Mouse (Mus musculus): ENCODE measurements at regions not wholly inside any gene's neighbourhood (a gene's known extent, or its start where the extent isn't known, plus 50 kb on each side); places are given as distances from the start of the nearest gene placed in this dataset.
"Not testable (repeated sequence)": the region's sequence is repeated elsewhere in the genome, so short reads cannot be mapped to it uniquely, and the experiment has no call there.

DNA sequence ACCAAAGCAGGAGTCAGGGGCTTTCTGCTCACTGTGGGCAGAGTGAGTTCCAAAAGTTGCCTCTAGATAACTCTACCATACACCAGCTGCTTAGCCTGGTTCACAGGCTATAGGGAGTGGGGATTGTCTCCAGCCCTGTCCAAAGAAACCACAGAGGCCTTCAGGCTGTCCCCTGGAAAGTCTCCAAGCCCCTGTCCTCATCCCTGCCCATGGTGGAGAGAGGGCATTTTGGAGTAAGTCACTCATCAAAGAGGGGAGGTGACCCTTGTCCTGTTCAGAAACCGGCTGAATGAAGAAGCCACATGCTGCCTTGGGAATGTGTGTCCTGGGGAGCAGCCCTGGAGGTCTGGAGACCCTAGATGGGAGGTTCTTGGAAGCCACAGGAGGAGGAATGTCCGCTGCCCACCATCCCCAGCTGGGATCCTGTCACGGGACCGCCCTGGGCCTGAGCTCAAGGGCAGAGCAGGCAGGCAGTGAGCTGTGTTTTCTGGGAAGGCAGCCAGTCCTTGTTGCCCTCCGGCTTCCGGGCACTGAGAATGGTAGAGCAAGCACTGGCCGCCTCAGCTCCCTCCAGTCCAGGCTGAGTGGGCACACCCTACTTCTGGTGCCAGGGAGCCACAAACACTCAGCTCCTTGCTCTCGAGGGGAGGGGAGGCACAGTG lies 78.4 kb downstream of the Cpn2 start:
- CTCF ChIA-PET: no interaction called here

DNA sequence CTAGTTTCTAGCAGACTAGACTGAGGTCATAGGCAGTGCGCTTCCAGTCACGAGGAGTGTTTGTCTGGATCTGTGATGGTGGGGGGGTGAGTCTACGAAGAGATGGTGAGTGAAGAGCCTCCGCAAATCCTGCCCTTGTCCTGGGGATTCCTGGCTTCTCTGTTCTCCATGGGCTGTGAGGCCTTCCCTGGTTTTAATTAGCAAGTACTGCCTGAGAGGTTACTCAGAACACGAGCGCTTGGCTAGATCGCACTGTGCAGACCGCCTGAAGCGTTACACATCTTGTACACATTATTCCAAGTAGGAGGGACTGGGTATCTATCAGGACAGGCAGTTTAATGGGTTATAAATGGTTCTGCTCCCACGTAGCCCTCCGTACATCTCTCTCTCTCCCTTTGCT lies 76.9 kb downstream of the Cpn2 start:
- CTCF ChIA-PET: interaction anchor here (0.6 to 0.7 kb wide), 3 partner anchors 111 to 127 kb away, joined by 3 to 8 read pairs (median 4); no protein-coding TSS in a partner anchor

- CTCF ChIA-PET: interaction anchor here (0.6 to 0.7 kb wide), 2 partner anchors 112 to 115 kb away, joined by 4 to 8 read pairs; no protein-coding TSS in a partner anchor
Observed at GRCm38 (mm10) chr16:30190935-30191514, 76.3 kb downstream of the Cpn2 start.

DNA sequence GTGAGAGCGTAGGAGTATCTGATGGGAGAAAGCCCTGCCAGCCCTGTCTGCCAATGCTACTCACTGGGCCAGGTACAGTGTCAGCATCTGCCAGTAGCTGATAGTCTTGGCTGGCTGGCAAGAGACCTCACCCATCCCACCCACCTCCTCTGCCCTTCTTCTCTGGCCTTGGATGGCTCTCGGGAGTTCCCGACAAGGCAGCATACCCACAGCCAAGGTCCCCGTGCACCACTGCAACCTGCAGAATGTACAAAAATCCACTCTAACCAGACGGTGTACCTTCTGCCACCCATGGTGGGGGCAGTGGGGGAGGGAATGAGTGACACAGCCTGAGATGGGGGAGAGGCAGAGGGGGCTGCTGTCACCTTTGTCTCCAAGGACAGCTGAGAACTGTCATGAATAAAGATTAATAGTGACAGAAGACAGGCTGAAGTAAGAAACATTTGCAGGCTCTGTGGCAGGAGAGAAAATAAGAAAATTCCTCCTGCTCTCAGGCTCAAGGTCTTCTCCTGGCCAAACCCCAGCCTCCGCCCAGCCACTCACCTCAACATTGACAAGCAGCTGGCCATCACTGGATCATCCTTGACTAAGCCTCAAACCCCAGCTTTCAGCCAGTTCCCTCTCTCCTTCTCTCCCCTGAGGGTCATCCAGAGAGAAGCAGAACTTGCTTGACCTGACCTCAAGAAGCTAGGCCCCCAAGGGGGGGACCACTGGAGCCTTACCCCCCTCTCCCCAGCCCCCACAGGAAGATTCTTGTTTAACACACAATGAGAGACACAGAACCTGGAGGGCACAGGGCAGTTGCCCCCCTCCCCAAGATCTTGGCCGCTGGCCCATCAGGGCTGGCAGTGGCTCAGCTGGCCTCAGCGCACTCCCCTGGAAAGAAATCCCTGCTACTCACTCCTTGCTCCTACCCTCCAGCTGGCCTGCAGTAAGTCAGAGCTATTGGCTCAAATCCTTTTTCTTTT lies 73.7 kb downstream of the Cpn2 start:
- CTCF ChIA-PET: no interaction called here

- CTCF ChIA-PET: no interaction called here
Observed at GRCm38 (mm10) chr16:30194836-30195235, 72.5 kb downstream of the Cpn2 start.

- CTCF ChIA-PET: not testable (repeated sequence)
Observed at GRCm38 (mm10) chr16:30195859-30196258, 71.4 kb downstream of the Cpn2 start.

DNA sequence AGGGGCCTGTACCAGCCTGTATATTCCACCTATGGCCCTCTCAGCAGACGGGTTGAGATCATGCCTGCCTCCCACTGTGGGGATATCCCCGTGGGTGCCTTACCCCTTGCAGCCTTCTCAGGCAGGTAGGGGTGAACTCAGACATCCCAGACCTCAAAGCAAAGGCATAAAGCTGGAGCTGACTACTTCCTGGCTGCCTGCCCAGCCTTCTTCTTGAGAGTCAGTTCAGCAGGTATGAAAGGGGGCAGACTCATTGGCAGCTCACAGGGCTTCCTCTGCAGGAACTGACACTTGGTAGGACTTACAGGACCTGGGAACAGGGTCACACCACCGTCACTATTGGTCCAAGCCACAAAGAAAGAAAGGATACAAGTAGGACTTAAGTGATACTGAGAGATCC lies 69.9 kb downstream of the Cpn2 start:
- CTCF ChIA-PET: no interaction called here

DNA sequence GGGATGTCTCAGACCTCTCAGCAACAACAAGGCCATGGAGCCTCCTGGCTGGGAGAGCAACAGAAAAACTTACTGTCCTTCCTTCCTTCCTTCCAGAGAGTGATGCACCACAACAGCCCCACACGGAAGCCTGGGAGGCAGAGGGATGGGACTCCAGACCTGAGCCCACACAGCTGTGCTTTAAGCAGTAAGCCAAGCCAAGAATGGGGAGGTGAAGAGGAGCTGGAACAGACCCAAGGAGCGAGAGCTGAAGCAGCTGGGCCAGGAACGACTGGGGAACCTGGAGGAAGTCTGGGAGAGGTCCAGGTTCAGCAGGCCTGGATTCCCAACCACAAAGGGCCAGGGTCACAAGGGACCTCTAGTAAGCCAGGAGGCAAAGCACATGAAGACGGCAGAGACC lies 67.5 kb downstream of the Cpn2 start:
- CTCF ChIA-PET: no interaction called here

DNA sequence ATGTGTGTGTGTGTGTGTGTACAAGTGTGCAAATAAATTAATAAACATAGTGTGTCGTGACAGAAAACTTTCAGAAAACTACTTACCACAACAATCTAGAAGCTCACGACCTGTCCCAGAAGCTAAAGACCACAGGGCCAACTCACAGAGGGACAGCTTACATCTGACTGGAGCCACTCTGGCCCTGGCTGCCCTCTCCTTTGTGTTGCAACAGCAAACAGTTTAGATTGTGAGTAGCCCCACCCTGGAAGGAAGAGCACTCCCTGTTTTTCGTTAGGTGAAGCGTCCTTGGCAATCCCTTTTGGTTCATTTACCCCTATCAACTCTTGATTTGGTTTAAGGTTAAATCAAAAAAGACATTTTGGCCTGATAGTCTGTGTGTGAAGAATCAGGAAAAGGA lies 63.2 kb downstream of the Cpn2 start:
- CTCF ChIA-PET: interaction anchor here (0.6 kb wide), 1 partner anchor 512 kb away, joined by 8 read pairs; no protein-coding TSS in a partner anchor

GRCm38 (mm10) chr16:30205314-30205815 lies 61.9 kb downstream of the Cpn2 start:
- CTCF ChIA-PET: no interaction called here

DNA sequence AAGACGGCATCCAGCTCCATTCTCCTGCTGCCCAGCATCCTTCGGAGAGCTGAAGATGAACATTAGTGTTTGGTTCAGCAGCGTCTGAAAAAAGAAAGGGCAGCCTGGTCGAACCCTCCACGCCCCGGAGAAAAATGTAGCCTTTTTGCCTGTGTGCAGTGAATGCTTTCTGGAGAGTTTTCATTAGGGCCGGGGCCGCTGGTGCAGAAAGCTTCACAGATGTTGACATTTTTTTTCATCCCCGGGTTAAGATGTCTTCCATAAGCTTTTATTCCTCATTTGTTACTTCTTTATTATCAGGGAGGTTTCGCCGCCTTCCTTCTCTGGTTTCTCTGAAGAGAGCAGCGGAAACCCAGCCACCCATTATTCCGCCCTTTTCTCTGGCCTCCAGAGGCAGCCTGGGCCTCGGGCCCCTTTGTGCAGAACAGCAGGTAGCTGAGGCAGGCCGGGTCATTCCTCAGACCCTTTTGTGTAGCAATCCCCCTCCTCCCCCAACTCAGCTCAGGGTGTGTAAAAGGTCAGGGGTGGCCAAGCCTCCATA lies 61.4 kb downstream of the Cpn2 start:
- CTCF ChIA-PET: no interaction called here

Measured in spleen, embryonic (tissue).